Mouse (Mus musculus) stomach, embryonic 14.5 days (tissue): Measurements from ENCODE around the gene Nmnat2. TPM values are rescaled to one million over a fixed set of nuclear protein-coding genes. Genes with fewer than 3 reads are reported as not detected.
A peak's percentile ranks its signal among the peaks of the same experiment; 100 is the strongest.

Source experiments
- ATAC-seq: fragments of 200-750 bp; cut with Nextera tagmentation; 2 replicates; pipeline ENCODE4 v1.8.0; 2017; ENCODE audit warnings: low read depth, moderate TSS enrichment; ENCODE audit not compliant: insufficient number of reproducible peaks, insufficient read depth, low FRiP score
- H3K27ac ChIP-seq: fragments of 300-500 bp; sonication (generic); 2 replicates; pipeline ENCODE4 v1.5.1; 2014; ENCODE audit warnings: mild to moderate bottlenecking, low read length, moderate library complexity, mixed read lengths
- H3K27me3 ChIP-seq: fragments of 300-500 bp; sonication (generic); 2 replicates; pipeline ENCODE4 v1.6.1; 2014; ENCODE audit warnings: low read length, control low read depth, mixed read lengths; ENCODE audit not compliant: control insufficient read depth, insufficient read depth
- H3K36me3 ChIP-seq: fragments of 300-500 bp; sonication (generic); 2 replicates; pipeline ENCODE4 v1.6.1; 2014; ENCODE audit warnings: mild to moderate bottlenecking, control low read depth, low read length, moderate library complexity, mixed read lengths; ENCODE audit not compliant: control insufficient read depth, insufficient read depth
- H3K4me1 ChIP-seq: fragments of 300-500 bp; sonication (generic); 2 replicates; pipeline ENCODE4 v1.6.1; 2014; ENCODE audit warnings: low read length, control low read depth, mixed read lengths; ENCODE audit not compliant: control insufficient read depth, insufficient read depth
- H3K4me2 ChIP-seq: fragments of 300-500 bp; sonication (generic); replicated peaks from 2 replicates; pipeline ENCODE4 v1.6.1; 2014; ENCODE audit warnings: low read depth, low read length, control low read depth
- H3K4me3 ChIP-seq: fragments of 300-500 bp; sonication (generic); 2 replicates; pipeline ENCODE4 v1.5.1; 2014; ENCODE audit warnings: low read depth, low read length, control low read depth
- H3K9ac ChIP-seq: fragments of 300-500 bp; sonication (generic); replicated peaks from 2 replicates; pipeline ENCODE4 v1.6.1; 2014; ENCODE audit warnings: low read depth, mild to moderate bottlenecking, control low read depth, low read length, moderate library complexity, mixed read lengths
- H3K9me3 ChIP-seq: fragments of 300-500 bp; sonication (generic); 2 replicates; pipeline ENCODE4 v1.6.1; 2016; ENCODE audit warnings: low read depth, low read length, control low read depth; ENCODE audit not compliant: control insufficient read depth
- WGBS: fragments of 180-500 bp; shearing (Covaris S2); extraction: QIAGEN DNeasy Blood & Tissue Kit; methylation state at CpG from one replicate; pipeline ENCODE4 v1.1.7; 2014; 5-methylcytosine and 5-hydroxymethylcytosine counted together
- polyA plus RNA-seq: library from polyadenylated mRNA; unstranded; fragments of >200 nt; fragmentation: Nextera tagmentation; extraction: Ambion mirVana; gene quantifications from 2 replicates; pipeline ENCODE4 v1.2.1, GENCODE M21; 2014

Nmnat2 gene
- polyA plus RNA-seq, 1 experiment from 2014 or later, result 3.8 TPM

- Histone ChIP-seq H3K4me2 (no peak overlapping the region), H3K27me3 (no peaks in the 10 kb centered on the region), H3K36me3 (no peaks in the 10 kb centered on the region), H3K27ac (peak overlapping the region; percentile 73; the same call in 1 of the 2 replicates), H3K9me3 (no peaks in the 10 kb centered on the region), H3K9ac (no peak overlapping the region), H3K4me1 (0 out of 2 replicates have a peak, but pooled peaks cover 2% of the 10 kb centered on the region), H3K4me3 (no peak overlapping the region)
- ATAC-seq, result no peak
- 69% methylated on average over 9 of the region's 9 CpGs for WGBS
These were observed 110.1 kb downstream of the Nmnat2 start for GRCm38 (mm10) chr1:153064784-153065390.

GRCm38 (mm10) chr1:153065473-153066386 lies 110.9 kb downstream of the Nmnat2 start:
- peak; percentile 83; the same call in 1 of the 2 replicates for ATAC-seq
- Histone ChIP-seq H3K9me3 (no peaks in the 10 kb centered on the region), H3K4me1 (0 out of 2 replicates have a peak, but pooled peaks cover 2% of the 10 kb centered on the region), H3K36me3 (no peaks in the 10 kb centered on the region), H3K27me3 (no peaks in the 10 kb centered on the region), H3K4me3 (no peak overlapping the region), H3K9ac (no peak overlapping the region), H3K4me2 (no peak overlapping the region), H3K27ac (peak overlapping the region; percentile 73)
- 68% methylated on average over 12 of the region's 12 CpGs for WGBS

- Histone ChIP-seq H3K9ac (no peak overlapping the region), H3K36me3 (no peaks in the 10 kb centered on the region), H3K4me1 (0 out of 2 replicates have a peak, but pooled peaks cover 2% of the 10 kb centered on the region), H3K27me3 (no peaks in the 10 kb centered on the region), H3K4me3 (no peak overlapping the region), H3K9me3 (no peaks in the 10 kb centered on the region), H3K27ac (0 out of 2 replicates have a peak overlapping the region, but pooled peaks have one; percentile 16), H3K4me2 (no peak overlapping the region)
- ATAC-seq, result no peak
- 87% methylated on average over 4 of the region's 4 CpGs for WGBS
These were observed 111.6 kb downstream of the Nmnat2 start for GRCm38 (mm10) chr1:153066387-153066781.

- H3K9ac ChIP-seq, result no peak overlapping the region
- no peak overlapping the region for H3K27ac ChIP-seq
- no peaks in the 10 kb centered on the region for H3K36me3 ChIP-seq
- no peaks in the 10 kb centered on the region for H3K9me3 ChIP-seq
- peak overlapping the region; percentile 36 for H3K4me2 ChIP-seq
- 34% methylated on average over 16 of the region's 16 CpGs for WGBS
- H3K4me3 ChIP-seq, result 0 out of 2 replicates have a peak overlapping the region, but pooled peaks have one; percentile 10
- ATAC-seq, result peak; percentile 78; the same call in 1 of the 2 replicates
- peaks cover 4% of the 10 kb centered on the region; the same call in 1 of the 2 replicates for H3K4me1 ChIP-seq
- peaks cover 3% of the 10 kb centered on the region for H3K27me3 ChIP-seq
These were observed 116.8 kb downstream of the Nmnat2 start for GRCm38 (mm10) chr1:153071563-153071962.

- H3K4me1 ChIP-seq, result peaks cover 4% of the 10 kb centered on the region; the same call in 1 of the 2 replicates
- no peak for ATAC-seq
- H3K9me3 ChIP-seq, result no peaks in the 10 kb centered on the region
- no peaks in the 10 kb centered on the region for H3K36me3 ChIP-seq
- H3K9ac ChIP-seq, result no peak overlapping the region
- H3K4me2 ChIP-seq, result peak overlapping the region; percentile 36
- H3K4me3 ChIP-seq, result 0 out of 2 replicates have a peak overlapping the region, but pooled peaks have one; percentile 10
- 42% methylated on average over 12 of the region's 12 CpGs for WGBS
- peaks cover 3% of the 10 kb centered on the region for H3K27me3 ChIP-seq
- no peak overlapping the region for H3K27ac ChIP-seq
These were observed 117.2 kb downstream of the Nmnat2 start for GRCm38 (mm10) chr1:153071995-153072394.

GRCm38 (mm10) chr1:153072711-153073110 lies 117.9 kb downstream of the Nmnat2 start:
- no peak overlapping the region for H3K27ac ChIP-seq

GRCm38 (mm10) chr1:153073441-153073840 lies 118.6 kb downstream of the Nmnat2 start:
- no peak overlapping the region for H3K9ac ChIP-seq
- no peak for ATAC-seq
- no peaks in the 10 kb centered on the region for H3K9me3 ChIP-seq
- H3K36me3 ChIP-seq, result no peaks in the 10 kb centered on the region
- no peak overlapping the region for H3K27ac ChIP-seq
- 15% methylated on average over 9 of the region's 9 CpGs for WGBS
- peaks cover 3% of the 10 kb centered on the region for H3K27me3 ChIP-seq
- peaks cover 4% of the 10 kb centered on the region; the same call in 1 of the 2 replicates for H3K4me1 ChIP-seq
- no peak overlapping the region for H3K4me3 ChIP-seq
- no peak overlapping the region for H3K4me2 ChIP-seq

More at GRCm38 (mm10) chr1:153072711-153073110, 117.9 kb downstream of the Nmnat2 start:
- Histone ChIP-seq H3K4me3 (no peak overlapping the region), H3K4me2 (no peak overlapping the region), H3K9me3 (no peaks in the 10 kb centered on the region), H3K4me1 (peaks cover 4% of the 10 kb centered on the region; the same call in 1 of the 2 replicates), H3K9ac (no peak overlapping the region), H3K27me3 (peaks cover 3% of the 10 kb centered on the region), H3K36me3 (no peaks in the 10 kb centered on the region)
- ATAC-seq, result no peak
- 54% methylated on average over 10 of the region's 10 CpGs for WGBS

GRCm38 (mm10) chr1:153075087-153075736 lies 120.4 kb downstream of the Nmnat2 start:
- H3K4me2 ChIP-seq, result no peak overlapping the region
- H3K27me3 ChIP-seq, result peaks cover 3% of the 10 kb centered on the region
- 70% methylated on average over 3 of the region's 3 CpGs for WGBS
- ATAC-seq, result no peak
- no peaks in the 10 kb centered on the region for H3K36me3 ChIP-seq
- H3K9me3 ChIP-seq, result no peaks in the 10 kb centered on the region
- no peak overlapping the region for H3K27ac ChIP-seq
- H3K4me3 ChIP-seq, result no peak overlapping the region
- H3K9ac ChIP-seq, result no peak overlapping the region
- H3K4me1 ChIP-seq, result peaks cover 4% of the 10 kb centered on the region; the same call in 1 of the 2 replicates
